Mouse (Mus musculus): ENCODE measurements at regions not wholly inside any gene's neighbourhood (a gene's known extent, or its start where the extent isn't known, plus 50 kb on each side); places are given as distances from the start of the nearest gene placed in this dataset.
A peak's percentile ranks its signal among the peaks of the same experiment; 100 is the strongest.

- DNase-seq (ENCODE audit: low spot score): peak; percentile 11
- H3K4me1 ChIP-seq (ENCODE audit: insufficient read depth, low read length): no peaks in the 10 kb centered on the region
- H3K27ac ChIP-seq: no peak overlapping the region
- H3K9me3 ChIP-seq (ENCODE audit: low read length): no peaks in the 10 kb centered on the region
- ATAC-seq: no peak
- WGBS: 69% methylated on average over 14 of the region's 14 CpGs
- H3K4me3 ChIP-seq (ENCODE audit: low read length): no peak overlapping the region
- H3K9ac ChIP-seq (replicated peaks; ENCODE audit: low read length): no peak overlapping the region
- no peaks in the 10 kb centered on the region for H3K36me3 ChIP-seq (ENCODE audit: insufficient read depth, low read length)
- no peaks in the 10 kb centered on the region for H3K27me3 ChIP-seq (ENCODE audit: insufficient read depth, low read length)
- no peak for TF ChIP-seq CTCF (IDR thresholded peaks at IDR 0.05; ENCODE audit: low read depth)
- H3K4me2 ChIP-seq (ENCODE audit: low read depth, low read length): no peak overlapping the region
Observed at GRCm38 (mm10) chr8:92618281-92618680, 55.8 kb upstream of the Irx6 start.
